Mouse (Mus musculus): Measurements from ENCODE around the gene Ndst4. TPM values are rescaled to one million over a fixed set of nuclear protein-coding genes. Genes with fewer than 3 reads are reported as not detected.

Gene Ndst4
- not detected for total RNA-seq (2023)

GRCm38 (mm10) chr3:125403601-125404396, at the start of gene Ndst4:
Ndst4 (plus strand) TSS chr3:125404076.

